Mouse (Mus musculus) embryonic fibroblast, embryonic 13.5 days (primary cell): ENCODE results near the gene Rfx5.
"Not testable (repeated sequence)": the region's sequence is repeated elsewhere in the genome, so short reads cannot be mapped to it uniquely, and the experiment has no call there.

Experiments used
- CTCF ChIP-seq: IDR thresholded peaks from 2 replicates; pipeline ENCODE4 v1.5.1; 2011; ENCODE audit warnings: mild to moderate bottlenecking, control low read depth, low read length, moderate library complexity, borderline replicate concordance; ENCODE audit not compliant: insufficient read depth
- POLR2A ChIP-seq: IDR thresholded peaks from 2 replicates; pipeline ENCODE4 v1.6.1; 2011; ENCODE audit warnings: low read depth, mild to moderate bottlenecking, control low read depth, low read length, moderate library complexity

GRCm38 (mm10) chr3:94904759-94905158 lies 49.1 kb upstream of the Rfx5 start:
- not testable (repeated sequence) for TF ChIP-seq POLR2A, CTCF
